Mouse (Mus musculus): ENCODE results near the gene Cdipt.
A peak's percentile ranks its signal among the peaks of the same experiment; 100 is the strongest.

Gene Cdipt

GRCm38 (mm10) chr7:126975893-126975949 lies at the start of gene Cdipt:
TSS of gene Cdipt (plus strand) at chr7:126975914.
- DNase-seq (ENCODE audit: low read depth, low spot score) = no peak

GRCm38 (mm10) chr7:126926299-126926698 lies 49.4 kb upstream of the Cdipt start:
- no peak for DNase-seq (ENCODE audit: low read depth, low spot score)

DNA sequence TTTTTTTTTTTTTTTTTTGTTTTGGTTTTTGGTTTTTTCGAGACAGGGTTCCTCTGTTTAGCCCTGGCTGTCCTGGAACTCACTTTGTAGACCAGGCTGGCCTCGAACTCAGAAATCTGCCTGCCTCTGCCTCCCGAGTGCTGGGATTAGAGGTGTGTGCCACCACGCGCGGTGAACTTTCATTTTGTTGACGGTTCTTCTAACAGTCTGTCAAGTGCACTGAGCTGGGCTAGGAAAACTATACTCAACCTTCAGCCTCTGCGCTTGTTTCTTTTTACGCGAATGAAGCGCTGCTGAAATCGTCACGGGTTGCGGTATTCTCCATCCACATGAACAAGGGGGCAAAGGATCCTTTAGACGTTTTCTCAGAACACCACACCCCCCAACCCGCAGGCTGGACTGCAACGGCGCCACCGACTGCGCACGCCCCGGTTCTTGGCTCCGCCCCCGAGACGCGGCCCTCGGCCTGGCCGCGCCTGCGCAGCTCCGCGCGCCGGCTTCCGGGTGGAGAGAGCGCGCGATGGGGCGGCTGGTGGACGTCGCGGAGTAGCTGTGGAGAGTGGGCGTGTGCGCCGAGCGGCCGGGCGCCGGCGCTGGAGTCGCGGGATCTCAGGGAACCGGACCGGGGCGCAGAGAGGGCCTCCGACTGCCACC lies 47.2 kb upstream of the Cdipt start, which contains the start of gene Kctd13:
Gene Kctd13, plus strand, starts transcription at position 496 of the 654 bp plus-strand sequence.
- DNase-seq (ENCODE audit: low read depth, low spot score) = peak; percentile 69

GRCm38 (mm10) chr7:126929046-126929445 lies 46.7 kb upstream of the Cdipt start:
- DNase-seq (ENCODE audit: low read depth, low spot score) = no peak

DNA sequence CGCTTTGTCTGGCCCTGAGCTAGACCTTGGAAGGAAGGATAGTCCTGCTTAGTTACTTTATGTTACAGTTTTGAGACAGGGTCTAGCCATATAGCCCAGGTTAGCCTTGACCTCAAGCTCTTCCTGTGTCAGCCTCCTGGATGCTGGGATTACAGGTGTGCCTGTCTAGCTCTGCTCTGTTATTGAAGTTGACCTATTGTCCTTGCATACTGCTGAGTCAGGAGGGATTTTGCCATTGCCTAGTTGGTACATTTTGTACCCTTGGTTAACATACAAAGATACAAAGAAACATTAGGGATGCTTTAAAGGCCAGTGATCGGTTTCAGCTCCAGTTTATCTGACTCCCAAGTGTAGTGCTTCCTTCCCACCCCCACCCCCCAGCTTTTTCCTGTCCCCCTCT lies 43.1 kb upstream of the Cdipt start:
- no peak for DNase-seq (ENCODE audit: low read depth, low spot score)

GRCm38 (mm10) chr7:126941171-126941570 lies 34.5 kb upstream of the Cdipt start:
- no peak for DNase-seq (ENCODE audit: low read depth, low spot score)

DNA sequence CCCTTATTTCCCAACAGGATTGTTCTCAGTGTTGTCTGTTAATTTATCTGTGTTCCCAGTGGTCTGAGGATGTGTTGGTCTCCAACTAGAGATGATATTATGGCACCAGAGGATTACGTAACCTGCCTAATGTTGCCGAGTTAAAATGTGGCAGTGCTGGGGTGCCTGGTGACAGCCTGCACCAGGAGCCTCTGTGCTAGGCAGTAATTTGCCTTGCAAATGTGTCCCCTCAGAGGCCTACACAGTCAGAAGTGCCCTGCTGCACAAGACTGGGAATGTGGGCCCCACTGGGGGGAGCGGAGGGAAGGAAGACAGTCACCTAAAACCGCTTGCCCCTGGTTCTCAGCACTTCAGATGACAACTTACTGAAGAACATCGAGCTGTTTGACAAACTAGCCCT lies 33.9 kb upstream of the Cdipt start:
- DNase-seq (ENCODE audit: low read depth, low spot score) = no peak

DNA sequence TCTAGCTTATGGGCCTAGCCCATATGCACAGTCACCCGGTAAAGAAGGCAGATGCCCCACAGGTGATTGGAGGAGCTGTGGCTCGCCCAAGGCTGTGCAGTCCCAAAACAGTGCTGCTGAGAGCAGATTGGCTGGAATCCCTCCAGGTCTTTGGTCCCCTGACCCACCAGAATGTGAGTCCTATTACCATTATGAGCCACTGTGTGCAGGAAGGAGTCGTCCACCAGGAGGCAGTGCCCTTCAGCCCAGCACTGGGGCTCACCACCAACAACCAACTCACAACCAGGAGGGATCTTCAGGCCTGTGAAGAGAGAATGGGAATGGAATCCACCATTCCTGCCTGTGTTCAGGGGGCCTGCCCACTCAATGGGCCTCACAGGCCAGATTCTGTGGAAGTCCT lies 29.2 kb upstream of the Cdipt start:
- no peak for DNase-seq (ENCODE audit: low read depth, low spot score)

DNA sequence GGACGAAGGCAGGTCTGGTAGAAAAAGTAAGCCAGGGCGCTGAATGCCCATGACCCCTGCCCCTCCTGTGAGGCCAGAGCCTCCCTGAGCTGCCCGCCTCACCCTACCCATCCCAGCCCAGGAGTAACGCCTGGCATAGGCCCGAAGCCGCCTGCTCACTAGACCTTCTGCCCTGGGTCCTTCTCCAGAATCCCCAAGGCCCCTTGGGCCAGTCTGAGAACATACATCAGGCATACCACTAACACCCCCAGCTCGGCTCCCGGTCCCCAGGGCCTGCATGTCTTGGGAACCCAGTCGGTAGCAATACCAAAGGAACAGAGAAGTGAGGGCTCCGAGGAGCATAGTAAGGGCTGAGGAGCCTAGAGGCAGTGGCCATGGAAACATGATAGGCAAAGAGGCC lies 27.1 kb upstream of the Cdipt start:
- DNase-seq (ENCODE audit: low read depth, low spot score) = no peak

DNA sequence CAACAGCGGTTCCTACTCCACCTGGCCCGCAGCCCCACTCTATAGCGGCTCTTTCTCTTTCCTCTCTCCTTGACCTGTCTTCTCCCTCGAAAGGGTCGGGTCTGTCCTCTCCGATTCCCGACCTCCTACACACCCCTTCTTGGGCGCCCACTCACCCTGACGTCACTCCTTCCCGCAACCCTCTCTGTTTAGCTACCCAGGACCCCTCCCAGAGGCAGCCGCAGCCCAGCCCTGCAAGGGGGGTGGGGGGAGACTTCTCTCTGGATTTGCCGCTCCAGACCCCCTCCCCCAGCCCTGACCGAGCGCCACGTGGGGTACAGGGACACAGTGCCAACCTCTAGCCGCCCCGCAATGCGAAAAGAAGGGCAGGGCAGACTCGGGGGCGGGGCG lies 26.3 kb upstream of the Cdipt start, which contains the start of gene Asphd1:
Gene Asphd1, minus strand, starts transcription at position 180 of the 390 bp plus-strand sequence.
- peak; percentile 46 for DNase-seq (ENCODE audit: low read depth, low spot score)

GRCm38 (mm10) chr7:126949793-126950646 lies 25.7 kb upstream of the Cdipt start, which contains the start of gene Sez6l2:
TSS of gene Sez6l2 (plus strand) at chr7:126950563.
- peak; percentile 83 for DNase-seq (ENCODE audit: low read depth, low spot score)

GRCm38 (mm10) chr7:126950647-126951615 lies 24.8 kb upstream of the Cdipt start:
- DNase-seq (ENCODE audit: low read depth, low spot score) = no peak

DNA sequence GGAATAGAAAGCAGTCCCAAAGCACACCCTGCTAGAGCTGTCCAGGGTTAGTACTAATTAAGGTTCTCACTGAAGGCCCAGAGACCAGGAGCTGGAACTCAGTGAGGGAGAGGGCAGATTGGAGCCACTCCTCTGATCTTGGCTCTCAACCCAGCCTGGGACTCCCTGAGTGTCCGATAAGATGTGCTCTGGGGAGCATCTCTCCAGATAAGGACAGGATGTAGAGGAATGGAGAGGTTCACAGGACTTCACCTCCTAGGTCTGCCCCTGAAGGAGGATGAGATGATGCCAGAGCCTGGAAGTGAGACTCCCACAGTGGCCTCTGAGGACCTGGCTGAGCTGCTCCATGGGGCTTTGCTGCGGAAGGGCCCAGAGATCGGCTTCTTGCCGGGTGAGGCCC lies 24.0 kb upstream of the Cdipt start:
- DNase-seq (ENCODE audit: low read depth, low spot score) = no peak

- DNase-seq (ENCODE audit: low read depth, low spot score) = no peak
Measured at GRCm38 (mm10) chr7:126952646-126953045, 23.1 kb upstream of the Cdipt start.

DNA sequence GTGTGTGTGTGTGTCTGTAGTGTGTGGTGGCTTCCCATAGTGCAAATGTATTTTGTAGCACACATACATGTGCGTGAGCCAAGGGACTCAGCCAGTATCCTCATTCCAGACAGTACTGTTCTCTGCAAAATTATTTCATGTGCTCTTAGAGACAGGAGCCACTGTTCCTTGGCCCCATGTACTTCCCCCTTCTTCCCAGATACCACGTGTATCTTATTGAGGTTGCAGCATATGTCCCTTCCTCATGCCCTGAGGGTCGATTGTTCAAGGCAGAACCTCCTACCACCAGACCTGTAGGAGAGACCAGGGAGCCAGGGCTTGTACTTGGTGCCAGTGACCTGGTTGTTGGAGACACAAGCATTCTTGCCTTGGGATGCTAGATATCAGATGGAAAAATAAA lies 20.6 kb upstream of the Cdipt start:
- DNase-seq (ENCODE audit: low read depth, low spot score) = no peak

DNA sequence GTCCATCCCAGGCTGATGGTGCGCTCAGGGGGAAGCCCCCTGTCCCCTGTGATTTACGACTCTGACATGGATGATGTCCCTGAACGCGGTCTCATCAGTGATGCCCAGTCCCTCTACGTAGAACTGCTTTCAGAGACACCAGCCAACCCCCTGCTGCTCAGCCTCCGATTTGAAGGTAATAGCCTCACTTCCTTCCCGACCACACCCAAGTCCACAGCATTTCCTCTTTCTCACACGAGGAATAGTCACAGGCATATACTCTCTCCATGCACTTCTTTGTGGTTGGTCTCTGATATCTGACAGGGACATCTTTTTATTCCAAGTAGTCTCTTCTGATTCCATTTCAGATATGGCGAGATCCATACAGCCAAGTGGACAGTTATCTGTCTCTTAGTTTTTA lies 15.9 kb upstream of the Cdipt start:
- DNase-seq (ENCODE audit: low read depth, low spot score) = no peak

DNA sequence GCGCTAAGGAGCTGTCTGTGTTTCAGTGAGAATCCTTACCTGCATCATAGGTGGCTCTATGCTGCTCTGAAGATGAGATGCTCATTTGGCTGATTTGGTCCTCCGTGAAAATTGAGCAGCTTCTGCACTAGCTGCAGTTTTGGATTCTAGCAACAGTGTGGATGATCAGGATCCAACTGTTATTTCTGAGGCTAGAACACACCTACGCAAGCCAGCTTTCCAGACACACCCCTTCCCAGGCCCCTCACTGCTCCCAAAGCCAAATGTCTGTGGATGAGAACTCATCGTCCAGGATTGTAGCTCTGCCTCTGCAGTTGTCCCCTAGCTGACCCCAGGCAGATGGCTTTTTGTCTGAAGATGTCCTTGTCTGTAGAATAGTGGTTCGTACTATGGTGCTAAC lies 14.6 kb upstream of the Cdipt start:
- no peak for DNase-seq (ENCODE audit: low read depth, low spot score)

DNA sequence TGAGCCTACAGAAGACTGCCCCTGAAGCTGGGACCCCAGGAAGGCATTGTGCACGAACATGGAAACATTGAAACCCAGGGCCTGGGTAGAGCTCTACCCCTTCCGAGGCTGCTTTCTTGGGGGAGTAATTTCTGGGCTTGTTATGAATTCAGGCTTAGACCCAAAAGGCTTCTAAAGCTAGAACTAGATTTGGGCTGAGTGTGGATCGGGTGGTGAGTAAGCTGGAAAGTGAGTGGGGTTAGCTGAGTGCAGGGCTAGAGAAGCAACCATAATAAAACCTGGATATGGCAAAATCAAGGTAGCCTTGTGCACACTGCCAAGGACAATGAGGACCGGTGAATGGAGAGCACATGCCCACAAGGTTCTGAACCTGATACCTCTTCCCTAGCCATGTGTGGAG lies 13.7 kb upstream of the Cdipt start:
- DNase-seq (ENCODE audit: low read depth, low spot score) = no peak

DNA sequence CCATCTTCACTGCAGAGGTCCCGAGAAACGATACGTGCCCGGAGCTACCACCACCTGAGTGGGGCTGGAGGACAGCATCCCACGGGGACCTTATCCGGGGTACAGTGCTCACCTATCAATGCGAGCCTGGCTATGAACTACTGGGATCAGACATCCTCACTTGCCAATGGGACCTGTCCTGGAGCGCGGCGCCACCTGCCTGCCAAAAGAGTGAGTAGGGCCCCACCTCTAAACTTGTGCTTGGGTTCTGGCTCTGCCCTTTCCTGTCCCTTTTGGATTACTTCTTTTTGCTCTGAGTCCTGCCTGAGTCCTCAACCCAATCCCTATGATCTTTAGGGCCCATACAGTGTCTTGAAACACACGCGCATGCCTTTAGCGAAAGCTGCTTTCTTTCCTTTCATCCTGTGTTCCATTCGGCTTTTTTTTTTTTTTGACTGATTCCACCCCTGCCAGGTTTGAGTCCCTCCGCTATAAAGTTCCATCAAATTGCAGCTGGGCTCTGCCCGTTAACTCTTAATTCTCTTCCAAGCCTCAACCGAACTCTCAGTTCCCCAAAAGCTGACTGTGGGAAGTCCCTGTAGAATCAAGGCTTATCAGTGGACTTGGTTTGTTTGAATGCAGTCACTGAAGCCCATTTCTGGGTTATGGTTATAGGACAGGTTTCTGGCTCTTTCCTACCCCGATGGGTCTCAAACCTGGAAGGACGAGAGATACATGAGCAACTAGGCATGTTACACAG lies 12.0 kb upstream of the Cdipt start:
- DNase-seq (ENCODE audit: low read depth, low spot score) = no peak

DNA sequence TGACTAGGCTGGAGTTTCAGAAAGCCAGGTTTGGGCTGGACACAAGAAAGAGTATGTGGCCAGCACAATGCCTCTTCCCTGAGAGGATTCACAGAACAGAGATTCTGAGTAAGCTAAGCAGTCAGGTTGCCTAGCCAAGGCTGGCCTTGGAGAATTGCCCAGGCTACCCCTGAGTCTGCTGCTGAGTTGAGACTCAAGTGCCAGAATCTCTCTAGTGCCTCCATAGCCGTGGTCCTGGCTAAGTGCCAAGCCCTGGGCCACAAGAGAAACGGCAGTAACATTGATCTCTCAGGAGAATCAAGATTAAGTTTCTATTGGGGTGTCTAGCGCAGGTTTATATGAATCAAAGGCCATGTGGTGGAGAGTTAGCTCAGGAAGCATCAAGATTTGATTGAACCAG lies 10.1 kb upstream of the Cdipt start:
- no peak for DNase-seq (ENCODE audit: low read depth, low spot score)

DNA sequence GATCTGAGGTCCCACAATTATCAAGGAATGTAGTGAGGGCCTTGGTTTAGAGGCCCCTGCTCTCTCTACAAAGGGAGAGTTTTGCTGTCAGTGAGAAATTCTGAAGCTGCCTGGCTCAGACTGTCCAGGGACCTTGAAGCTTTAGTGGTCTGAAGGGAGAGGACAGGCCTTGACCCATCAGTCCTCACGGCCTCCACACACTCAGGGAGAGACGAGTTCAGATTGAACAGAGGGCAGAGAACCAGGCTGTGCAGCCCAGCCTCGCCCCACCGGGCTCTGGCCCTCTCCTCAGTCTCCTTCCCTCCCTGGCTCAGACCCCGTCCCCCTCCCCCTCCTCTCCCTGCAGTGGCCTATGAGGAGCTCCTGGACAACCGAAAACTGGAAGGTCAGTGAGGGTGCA lies 8.4 kb upstream of the Cdipt start:
- DNase-seq (ENCODE audit: low read depth, low spot score) = no peak

GRCm38 (mm10) chr7:126975493-126975892 lies 221 bp upstream of the Cdipt start:
- DNase-seq (ENCODE audit: low read depth, low spot score) = no peak

Data from brain, embryonic 18.5 days (tissue).